Mouse (Mus musculus): Measurements from ENCODE around the gene Fam83f.
A peak's percentile ranks its signal among the peaks of the same experiment; 100 is the strongest.

Fam83f gene

GRCm38 (mm10) chr15:80660963-80661362 is 10.7 kb upstream of the Fam83f start:
- no peak for ATAC-seq (ENCODE audit: insufficient number of reproducible peaks, low FRiP score, low TSS enrichment)

GRCm38 (mm10) chr15:80664444-80664843 is 7.2 kb upstream of the Fam83f start:
- no peak for ATAC-seq (ENCODE audit: insufficient number of reproducible peaks, low FRiP score, low TSS enrichment)

- ATAC-seq (ENCODE audit: insufficient number of reproducible peaks, low FRiP score, low TSS enrichment), result no peak
Measured at GRCm38 (mm10) chr15:80672810-80673209, 1.2 kb downstream of the Fam83f start.

- ATAC-seq (ENCODE audit: insufficient number of reproducible peaks, low FRiP score, low TSS enrichment), result no peak
Measured at GRCm38 (mm10) chr15:80673337-80674095, 1.9 kb downstream of the Fam83f start.

GRCm38 (mm10) chr15:80674700-80675099 is 3.1 kb downstream of the Fam83f start:
- ATAC-seq (ENCODE audit: insufficient number of reproducible peaks, low FRiP score, low TSS enrichment), result no peak

- 0 out of 2 replicates have a peak, but pooled peaks have one; percentile 40 for ATAC-seq (ENCODE audit: insufficient number of reproducible peaks, low FRiP score, low TSS enrichment)
Measured at GRCm38 (mm10) chr15:80679515-80680215, 8.0 kb downstream of the Fam83f start.

- ATAC-seq (ENCODE audit: insufficient number of reproducible peaks, low FRiP score, low TSS enrichment), result no peak
Measured at GRCm38 (mm10) chr15:80680347-80681030, 8.8 kb downstream of the Fam83f start.

GRCm38 (mm10) chr15:80681466-80681881 is 9.8 kb downstream of the Fam83f start:
- no peak for ATAC-seq (ENCODE audit: insufficient number of reproducible peaks, low FRiP score, low TSS enrichment)

GRCm38 (mm10) chr15:80682343-80682742 is 10.7 kb downstream of the Fam83f start:
- no peak for ATAC-seq (ENCODE audit: insufficient number of reproducible peaks, low FRiP score, low TSS enrichment)

- ATAC-seq (ENCODE audit: insufficient number of reproducible peaks, low FRiP score, low TSS enrichment), result no peak
Measured at GRCm38 (mm10) chr15:80683151-80683550, 11.5 kb downstream of the Fam83f start.

GRCm38 (mm10) chr15:80683990-80684389 is 12.3 kb downstream of the Fam83f start:
- no peak for ATAC-seq (ENCODE audit: insufficient number of reproducible peaks, low FRiP score, low TSS enrichment)

- ATAC-seq (ENCODE audit: insufficient number of reproducible peaks, low FRiP score, low TSS enrichment), result no peak
Measured at GRCm38 (mm10) chr15:80684786-80685602, 13.3 kb downstream of the Fam83f start.

GRCm38 (mm10) chr15:80685603-80685895 is 13.9 kb downstream of the Fam83f start:
- ATAC-seq (ENCODE audit: insufficient number of reproducible peaks, low FRiP score, low TSS enrichment), result no peak

GRCm38 (mm10) chr15:80688536-80688935 is 16.9 kb downstream of the Fam83f start:
- no peak for ATAC-seq (ENCODE audit: insufficient number of reproducible peaks, low FRiP score, low TSS enrichment)

- no peak for ATAC-seq (ENCODE audit: insufficient number of reproducible peaks, low FRiP score, low TSS enrichment)
Measured at GRCm38 (mm10) chr15:80693492-80693891, 21.8 kb downstream of the Fam83f start.

GRCm38 (mm10) chr15:80694125-80694910 is 22.7 kb downstream of the Fam83f start:
- no peak for ATAC-seq (ENCODE audit: insufficient number of reproducible peaks, low FRiP score, low TSS enrichment)

GRCm38 (mm10) chr15:80697564-80697963 is 25.9 kb downstream of the Fam83f start:
- no peak for ATAC-seq (ENCODE audit: insufficient number of reproducible peaks, low FRiP score, low TSS enrichment)

GRCm38 (mm10) chr15:80701481-80702257 is 30.0 kb downstream of the Fam83f start:
- no peak for ATAC-seq (ENCODE audit: insufficient number of reproducible peaks, low FRiP score, low TSS enrichment)

GRCm38 (mm10) chr15:80702910-80703309 is 31.3 kb downstream of the Fam83f start:
- ATAC-seq (ENCODE audit: insufficient number of reproducible peaks, low FRiP score, low TSS enrichment), result no peak

All from cerebellum, adult (tissue).